In the genomic region with DNA sequence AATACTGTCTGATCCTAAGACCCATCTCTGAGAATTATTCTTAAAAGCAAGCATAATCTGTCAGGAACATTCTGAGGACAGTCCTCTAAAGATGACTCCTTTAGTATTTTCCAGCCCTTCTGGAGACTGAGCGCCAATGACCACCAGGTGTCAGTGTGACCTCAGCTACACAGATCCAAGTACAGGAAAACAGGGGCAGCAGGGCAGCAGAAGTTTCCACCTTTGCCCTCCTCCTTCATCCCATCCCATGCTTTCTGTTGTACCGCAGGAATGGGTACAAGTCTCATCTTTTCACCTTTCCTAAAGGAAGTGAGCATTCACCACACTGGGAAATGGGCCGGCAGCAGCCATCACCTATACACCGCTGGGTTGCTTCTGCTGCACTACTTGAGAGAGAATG, we compare ENCODE assay signal across 8 mouse cellular contexts. TPM values are rescaled to one million over a fixed set of nuclear protein-coding genes. Genes with fewer than 3 reads are reported as not detected.
DNase-seq lines count a peak whose midpoint lies in the region; ATAC-seq lines count a peak whose summit lies in the region.

No protein-coding gene starts in this region.

- DNase-seq in 3134 (ENCODE audit: extremely low read depth, insufficient read length, low spot score) (peak; percentile 18), ES-CJ7 (ENCODE audit: low read depth, low spot score) (peak; percentile 58)
- DNase-seq in kidney, adult 8-10 months: peak; percentile 43 to 76
- DNase-seq in lung, adult 18-20 months: peak; percentile 44 to 52
- peak; percentile 55 for DNase-seq in ovary, postnatal 14 days (ENCODE audit: low spot score)
- peak; percentile 45 for DNase-seq in thymus, postnatal 0 days (ENCODE audit: low spot score)

- ATAC-seq in cerebellum, adult (ENCODE audit: insufficient number of reproducible peaks, low FRiP score, low TSS enrichment): peak; percentile 52; the same call in 1 of the 2 replicates
- peak; percentile 59; the same call in 1 of the 2 replicates for ATAC-seq in frontal cortex, adult (ENCODE audit: low TSS enrichment)

RNA-seq across cellular contexts. Expression of gene Cyp2d26, which starts 20.7 kb away (rescaled TPM):
- polyA plus RNA-seq in thymus, postnatal 0 days (2015; fragmentation: Nextera tagmentation; extraction: Ambion mirVana): 0.09 TPM in 1 of 2 replicates, not detected in the other

RNA-seq across cellular contexts. Expression of gene Cyp2d40, which starts 50.8 kb away (rescaled TPM):
- not detected in 2 replicates for polyA plus RNA-seq in thymus, postnatal 0 days (2015; fragmentation: Nextera tagmentation; extraction: Ambion mirVana)

Comparison
In these comparisons a context has a peak if more than half of its experiments do, and no peak if none do; other contexts are left out.
1. Peak in every context shown above with its lines: DNase-seq and ATAC-seq.